In genomic region chr4:117839366-117839765, GRCm38 (mm10) we compare ENCODE assay signal across 25 mouse cellular contexts. TPM values are rescaled to one million over a fixed set of nuclear protein-coding genes. Genes with fewer than 3 reads are reported as not detected.
A peak's percentile ranks its signal among the peaks of the same experiment; 100 is the strongest.
DNase-seq lines count a peak whose midpoint lies in the region; ATAC-seq lines count a peak whose summit lies in the region.
"Had no signal": no experiment of that assay in that cellular context is flagged by ENCODE, and none has a peak within 500 bp of the region (broad histone marks: within the 10 kb centered on the region; RNA-seq: fewer than 3 reads in every experiment).

No protein-coding gene starts in this region.

- no peak overlapping the region for H3K4me3 ChIP-seq in heart, embryonic 13.5 days
- H3K4me3 ChIP-seq in kidney, embryonic 16.5 days (ENCODE audit: low read length): no peak overlapping the region
- H3K4me3 ChIP-seq in liver, embryonic 15.5 days (replicated peaks): no peak overlapping the region
- H3K4me3 ChIP-seq: embryonic facial prominence, embryonic 12.5 days; gastrocnemius, adult 2 months; heart, embryonic 12.5 days; left cerebral cortex, adult 2 months; limb, embryonic 10.5 days; midbrain, embryonic 15.5 days; myocyte had no signal

- DNase-seq in heart, postnatal 25 days (ENCODE audit: low spot score): no peak
- peak; percentile 24 for DNase-seq in adipocyte (ENCODE audit: low spot score)
- no peak for DNase-seq in left cerebral cortex, adult 11 months (ENCODE audit: low spot score)
- no peak for DNase-seq in gastrocnemius, postnatal 36 days
- DNase-seq: adrenal gland, postnatal 14 days; heart, adult 11 months; heart, postnatal 36 days; lung, embryonic 14.5 days; lung, postnatal 36 days; thymus, adult 2 months had no signal

- H3K27ac ChIP-seq in heart, embryonic 13.5 days (replicated peaks): no peak overlapping the region
- 0 out of 2 replicates have a peak overlapping the region, but pooled peaks have one; percentile 30 for H3K27ac ChIP-seq in kidney, embryonic 16.5 days (ENCODE audit: low read length)
- peak overlapping the region; percentile 31 for H3K27ac ChIP-seq in liver, embryonic 15.5 days (replicated peaks)
- H3K27ac ChIP-seq: embryonic facial prominence, embryonic 12.5 days; gastrocnemius, adult 2 months; left cerebral cortex, adult 2 months; midbrain, embryonic 15.5 days had no signal

- 0 out of 2 replicates have a peak, but pooled peaks cover under 1% of the 10 kb centered on the region for H3K27me3 ChIP-seq in heart, embryonic 13.5 days (replicated peaks)
- no peaks in the 10 kb centered on the region for H3K27me3 ChIP-seq in kidney, embryonic 16.5 days (ENCODE audit: insufficient read depth, low read length)
- H3K27me3 ChIP-seq in liver, embryonic 15.5 days: no peaks in the 10 kb centered on the region
- H3K27me3 ChIP-seq: embryonic facial prominence, embryonic 12.5 days; heart, embryonic 12.5 days; midbrain, embryonic 15.5 days had no signal

- intact Hi-C loops in heart, postnatal 25 days (cut with DNase I): no loop called here
- intact Hi-C loops in gastrocnemius, postnatal 36 days (cut with DNase I): loop anchor here (5.0 kb wide), 1 partner anchor 78 kb away; no protein-coding TSS in a partner anchor

- 69% methylated on average over 6 of the region's 6 CpGs for WGBS in heart, embryonic 13.5 days
- WGBS in kidney, embryonic 16.5 days: 52% methylated on average over 6 of the region's 6 CpGs
- WGBS in liver, embryonic 15.5 days (ENCODE audit: insufficient replicate concordance): 80% methylated on average over 6 of the region's 6 CpGs

- peaks cover 15% of the 10 kb centered on the region for H3K4me1 ChIP-seq in heart, embryonic 13.5 days
- H3K4me1 ChIP-seq in kidney, embryonic 16.5 days (ENCODE audit: insufficient read depth, low read length): peaks cover 16% of the 10 kb centered on the region
- peaks cover 59% of the 10 kb centered on the region for H3K4me1 ChIP-seq in liver, embryonic 15.5 days (replicated peaks)

- no peak for ATAC-seq in heart, embryonic 13.5 days (ENCODE audit: extremely low read depth, insufficient number of reproducible peaks, low FRiP score, low TSS enrichment)
- no peak for ATAC-seq in kidney, embryonic 16.5 days (ENCODE audit: low FRiP score, low TSS enrichment)
- ATAC-seq in liver, embryonic 15.5 days (ENCODE audit: insufficient read depth): no peak
- ATAC-seq: activated CD4-positive, CD25-positive, alpha-beta regulatory T cell, adult 4 months; CD4-positive, CD25-positive, alpha-beta regulatory T cell, adult 4 months; hindbrain, embryonic 16.5 days; intestine, embryonic 16.5 days; midbrain, embryonic 15.5 days had no signal

- H3K36me3 ChIP-seq in heart, embryonic 13.5 days: no peaks in the 10 kb centered on the region
- H3K36me3 ChIP-seq in kidney, embryonic 16.5 days (ENCODE audit: insufficient read depth, low read length): no peaks in the 10 kb centered on the region
- peaks cover 77% of the 10 kb centered on the region for H3K36me3 ChIP-seq in liver, embryonic 15.5 days (replicated peaks)
- H3K36me3 ChIP-seq: embryonic facial prominence, embryonic 12.5 days; heart, embryonic 12.5 days; limb, embryonic 10.5 days; midbrain, embryonic 15.5 days had no signal

- H3K9me3 ChIP-seq in heart, embryonic 13.5 days: no peaks in the 10 kb centered on the region
- H3K9me3 ChIP-seq in kidney, embryonic 16.5 days (ENCODE audit: low read length): no peaks in the 10 kb centered on the region
- no peaks in the 10 kb centered on the region for H3K9me3 ChIP-seq in liver, embryonic 15.5 days (replicated peaks)
- H3K9me3 ChIP-seq: embryonic facial prominence, embryonic 12.5 days; heart, embryonic 12.5 days; limb, embryonic 10.5 days; midbrain, embryonic 15.5 days had no signal

- 0 out of 2 replicates have a peak overlapping the region, but pooled peaks have one; percentile 29 for H3K9ac ChIP-seq in heart, embryonic 13.5 days
- H3K9ac ChIP-seq in kidney, embryonic 16.5 days (replicated peaks; ENCODE audit: low read length): 0 out of 2 replicates have a peak overlapping the region, but pooled peaks have one; percentile 23
- peak overlapping the region; percentile 6; the same call in 1 of the 2 replicates for H3K9ac ChIP-seq in liver, embryonic 15.5 days
- H3K9ac ChIP-seq: embryonic facial prominence, embryonic 12.5 days; heart, embryonic 12.5 days; lung, embryonic 14.5 days; midbrain, embryonic 15.5 days had no signal

- peak overlapping the region; percentile 97 for H3K4me2 ChIP-seq in heart, embryonic 13.5 days
- H3K4me2 ChIP-seq in kidney, embryonic 16.5 days (replicated peaks; ENCODE audit: low read depth, low read length): no peak overlapping the region
- peak overlapping the region; percentile 77; the same call in 1 of the 2 replicates for H3K4me2 ChIP-seq in liver, embryonic 15.5 days
- H3K4me2 ChIP-seq: embryonic facial prominence, embryonic 12.5 days; lung, embryonic 14.5 days; midbrain, embryonic 15.5 days had no signal

RNA-seq across cellular contexts. Expression of gene Slc6a9, which starts 5.1 kb away (rescaled TPM):
- 8.4 and 10.6 TPM in 2 replicates for polyA plus RNA-seq in heart, embryonic 13.5 days (2015; fragmentation: Nextera tagmentation; extraction: Ambion mirVana)
- 1 to 10 TPM; 2.6 to 2.7 TPM for total RNA-seq in heart, postnatal 25 days (2021)
- 12.3 and 13.4 TPM in 2 replicates for polyA plus RNA-seq in kidney, embryonic 16.5 days (2015; fragmentation: Nextera tagmentation; extraction: Ambion mirVana)
- 56.1 and 56.4 TPM in 2 replicates for polyA plus RNA-seq in liver, embryonic 15.5 days (2015; fragmentation: Nextera tagmentation; extraction: Ambion mirVana)
- 1 to 10 TPM; 5.0 to 6.0 TPM for total RNA-seq in gastrocnemius, postnatal 36 days (2021)

RNA-seq across cellular contexts. Expression of gene Ccdc24, which starts 33.0 kb away (rescaled TPM):
- polyA plus RNA-seq in heart, embryonic 13.5 days (2015; fragmentation: Nextera tagmentation; extraction: Ambion mirVana): 0.74 and 1.1 TPM in 2 replicates
- under 1 TPM; 0.13 to 0.39 TPM for total RNA-seq in heart, postnatal 25 days (2021)
- polyA plus RNA-seq in kidney, embryonic 16.5 days (2015; fragmentation: Nextera tagmentation; extraction: Ambion mirVana): 1.2 and 2.4 TPM in 2 replicates
- 1.2 TPM in 2 replicates for polyA plus RNA-seq in liver, embryonic 15.5 days (2015; fragmentation: Nextera tagmentation; extraction: Ambion mirVana)
- under 1 TPM in 1 of 2 experiments, not detected in 1; 0.33 TPM for total RNA-seq in gastrocnemius, postnatal 36 days (2021)
- total RNA-seq: megakaryocyte-erythroid progenitor cell, adult 5-6 weeks had no signal
- polyA plus RNA-seq: activated CD4-positive, CD25-positive, alpha-beta regulatory T cell, adult 4 months; CD4-positive, CD25-positive, alpha-beta regulatory T cell, adult 4 months had no signal

RNA-seq across cellular contexts. Expression of gene B4galt2, which starts 43.9 kb away (rescaled TPM):
- 13.5 and 13.9 TPM in 2 replicates for polyA plus RNA-seq in heart, embryonic 13.5 days (2015; fragmentation: Nextera tagmentation; extraction: Ambion mirVana)
- total RNA-seq in heart, postnatal 25 days (2021): 1 to 10 TPM; 4.5 to 5.2 TPM
- 18.0 TPM in 2 replicates for polyA plus RNA-seq in kidney, embryonic 16.5 days (2015; fragmentation: Nextera tagmentation; extraction: Ambion mirVana)
- polyA plus RNA-seq in liver, embryonic 15.5 days (2015; fragmentation: Nextera tagmentation; extraction: Ambion mirVana): 1.0 and 1.4 TPM in 2 replicates
- 1 to 10 TPM; 2.8 to 3.2 TPM for total RNA-seq in gastrocnemius, postnatal 36 days (2021)
- total RNA-seq: megakaryocyte-erythroid progenitor cell, adult 5-6 weeks had no signal
- polyA plus RNA-seq: activated CD4-positive, CD25-positive, alpha-beta regulatory T cell, adult 4 months; CD4-positive, CD25-positive, alpha-beta regulatory T cell, adult 4 months had no signal

RNA-seq across cellular contexts. Expression of gene Atp6v0b, which starts 47.8 kb away (rescaled TPM):
- polyA plus RNA-seq in heart, embryonic 13.5 days (2015; fragmentation: Nextera tagmentation; extraction: Ambion mirVana): 188 and 220 TPM in 2 replicates
- 100 to 1,000 TPM; 111 to 127 TPM for total RNA-seq in heart, postnatal 25 days (2021)
- polyA plus RNA-seq in kidney, embryonic 16.5 days (2015; fragmentation: Nextera tagmentation; extraction: Ambion mirVana): 270 and 305 TPM in 2 replicates
- 168 and 195 TPM in 2 replicates for polyA plus RNA-seq in liver, embryonic 15.5 days (2015; fragmentation: Nextera tagmentation; extraction: Ambion mirVana)
- total RNA-seq in gastrocnemius, postnatal 36 days (2021): 10 to 100 TPM; 65.4 to 74.0 TPM

RNA-seq across cellular contexts. Expression of gene Dph2, which starts 52.5 kb away (rescaled TPM):
- 10.9 and 11.6 TPM in 2 replicates for polyA plus RNA-seq in heart, embryonic 13.5 days (2015; fragmentation: Nextera tagmentation; extraction: Ambion mirVana)
- 1 to 10 TPM; 3.2 to 4.4 TPM for total RNA-seq in heart, postnatal 25 days (2021)
- polyA plus RNA-seq in kidney, embryonic 16.5 days (2015; fragmentation: Nextera tagmentation; extraction: Ambion mirVana): 22.1 and 22.7 TPM in 2 replicates
- polyA plus RNA-seq in liver, embryonic 15.5 days (2015; fragmentation: Nextera tagmentation; extraction: Ambion mirVana): 5.9 and 6.9 TPM in 2 replicates
- total RNA-seq in gastrocnemius, postnatal 36 days (2021): 1 to 10 TPM; 1.4 to 2.6 TPM
